Mouse (Mus musculus) embryo, embryonic 10.5 days (tissue): ENCODE data around the gene Plcb1.

Source experiments
- DNase-seq: peaks from one replicate; pipeline ENCODE4 v3.0.0-alpha.2; 2015; ENCODE audit warnings: low spot score

Plcb1 gene

GRCm38 (mm10) chr2:134914091-134914550 lies 128.3 kb downstream of the Plcb1 start:
- no peak for DNase-seq

- DNase-seq: no peak
Observed at GRCm38 (mm10) chr2:134915035-134915434, 129.2 kb downstream of the Plcb1 start.

GRCm38 (mm10) chr2:134920611-134921280 lies 134.9 kb downstream of the Plcb1 start:
- no peak for DNase-seq

- DNase-seq: no peak
Observed at GRCm38 (mm10) chr2:134922636-134923375, 136.9 kb downstream of the Plcb1 start.

GRCm38 (mm10) chr2:134924143-134924655 lies 138.3 kb downstream of the Plcb1 start:
- DNase-seq: no peak

- DNase-seq: no peak
Observed at GRCm38 (mm10) chr2:134926266-134926665, 140.4 kb downstream of the Plcb1 start.

- peak; percentile 31 for DNase-seq
Observed at GRCm38 (mm10) chr2:134927072-134927471, 141.2 kb downstream of the Plcb1 start.

- DNase-seq: peak; percentile 69
Observed at GRCm38 (mm10) chr2:134929452-134929851, 143.6 kb downstream of the Plcb1 start.

GRCm38 (mm10) chr2:134930961-134931360 lies 145.1 kb downstream of the Plcb1 start:
- DNase-seq: no peak

- DNase-seq: no peak
Observed at GRCm38 (mm10) chr2:134931756-134932421, 146.0 kb downstream of the Plcb1 start.

GRCm38 (mm10) chr2:134935469-134935868 lies 149.6 kb downstream of the Plcb1 start:
- DNase-seq: no peak

GRCm38 (mm10) chr2:134935970-134936649 lies 150.2 kb downstream of the Plcb1 start:
- DNase-seq: no peak

GRCm38 (mm10) chr2:134937666-134938065 lies 151.8 kb downstream of the Plcb1 start:
- DNase-seq: no peak

- no peak for DNase-seq
Observed at GRCm38 (mm10) chr2:134942039-134942438, 156.2 kb downstream of the Plcb1 start.

- DNase-seq: no peak
Observed at GRCm38 (mm10) chr2:134942919-134943318, 157.1 kb downstream of the Plcb1 start.

- DNase-seq: no peak
Observed at GRCm38 (mm10) chr2:134946331-134946730, 160.5 kb downstream of the Plcb1 start.

GRCm38 (mm10) chr2:134946911-134947310 lies 161.0 kb downstream of the Plcb1 start:
- DNase-seq: no peak

- no peak for DNase-seq
Observed at GRCm38 (mm10) chr2:134952088-134952487, 166.2 kb downstream of the Plcb1 start.

- no peak for DNase-seq
Observed at GRCm38 (mm10) chr2:134956436-134956835, 170.6 kb downstream of the Plcb1 start.

- no peak for DNase-seq
Observed at GRCm38 (mm10) chr2:134966131-134966530, 180.3 kb downstream of the Plcb1 start.

- DNase-seq: no peak
Observed at GRCm38 (mm10) chr2:134968380-134968779, 182.5 kb downstream of the Plcb1 start.

- no peak for DNase-seq
Observed at GRCm38 (mm10) chr2:134972376-134972775, 186.5 kb downstream of the Plcb1 start.
